17 mouse cellular contexts compared by ENCODE assay signal in the genomic region with DNA sequence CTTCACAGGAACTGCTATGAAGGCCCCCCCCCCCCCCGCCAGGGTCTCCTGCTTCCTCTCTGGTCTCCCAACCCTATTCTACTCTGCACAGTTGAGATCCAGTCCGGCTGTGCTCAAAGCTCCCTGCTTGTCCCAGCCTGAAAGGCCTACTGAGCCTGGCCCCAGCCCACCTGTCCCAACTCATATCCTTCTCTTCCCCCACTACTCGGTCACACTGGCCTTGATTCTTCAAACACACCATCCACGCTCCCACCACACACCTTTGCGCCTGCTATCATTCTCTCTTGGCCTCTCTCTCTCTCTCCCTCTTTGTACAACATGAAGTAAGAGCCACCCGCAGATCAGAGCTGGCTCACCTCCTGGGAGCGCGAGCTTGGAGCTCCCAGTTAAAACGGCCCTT. TPM values are rescaled to one million over a fixed set of nuclear protein-coding genes. Genes with fewer than 3 reads are reported as not detected.
DNase-seq lines count a peak whose midpoint lies in the region; ATAC-seq and TF ChIP-seq lines count a peak whose summit lies in the region.
"Had no signal": no experiment of that assay in that cellular context is flagged by ENCODE, and none has a peak within 500 bp of the region (broad histone marks: within the 10 kb centered on the region; RNA-seq: fewer than 3 reads in every experiment).

No protein-coding gene starts in this region.

- H3K9me3 ChIP-seq in hindbrain, embryonic 10.5 days = no peaks in the 10 kb centered on the region
- no peaks in the 10 kb centered on the region for H3K9me3 ChIP-seq in hindbrain, embryonic 11.5 days (ENCODE audit: control insufficient read depth, low read length)
- H3K9me3 ChIP-seq in midbrain, embryonic 10.5 days (replicated peaks) = no peaks in the 10 kb centered on the region
- H3K9me3 ChIP-seq in midbrain, postnatal 0 days (ENCODE audit: low read length) = no peaks in the 10 kb centered on the region
- H3K9me3 ChIP-seq in hindbrain, embryonic 14.5 days (ENCODE audit: control insufficient read depth, low read length) = no peaks in the 10 kb centered on the region
- H3K9me3 ChIP-seq in neural tube, embryonic 14.5 days (ENCODE audit: control insufficient read depth, low read length) = no peaks in the 10 kb centered on the region
- H3K9me3 ChIP-seq: liver, embryonic 13.5 days had no signal

- H3K4me3 ChIP-seq in hindbrain, embryonic 10.5 days = peak overlapping the region; percentile 68; the same call in 1 of the 2 replicates
- no peak overlapping the region for H3K4me3 ChIP-seq in hindbrain, embryonic 11.5 days (ENCODE audit: low read depth, low read length)
- H3K4me3 ChIP-seq in midbrain, embryonic 10.5 days = peak overlapping the region; percentile 65; the same call in 1 of the 2 replicates
- no peak overlapping the region for H3K4me3 ChIP-seq in midbrain, postnatal 0 days (ENCODE audit: low read depth, low read length)
- H3K4me3 ChIP-seq in hindbrain, embryonic 14.5 days (replicated peaks; ENCODE audit: low read length) = no peak overlapping the region
- H3K4me3 ChIP-seq in neural tube, embryonic 14.5 days (ENCODE audit: low read depth, low read length) = no peak overlapping the region

- no peak overlapping the region for H3K4me2 ChIP-seq in hindbrain, embryonic 11.5 days (replicated peaks; ENCODE audit: low read depth, low read length)
- no peak overlapping the region for H3K4me2 ChIP-seq in midbrain, postnatal 0 days (ENCODE audit: low read depth, low read length, poor library complexity, severe bottlenecking)
- no peak overlapping the region; the same call in 1 of the 2 replicates for H3K4me2 ChIP-seq in hindbrain, embryonic 14.5 days (replicated peaks)
- H3K4me2 ChIP-seq in neural tube, embryonic 14.5 days (ENCODE audit: low read depth, low read length) = peak overlapping the region; percentile 72; the same call in 1 of the 2 replicates

- peaks cover 44% of the 10 kb centered on the region for H3K4me1 ChIP-seq in hindbrain, embryonic 10.5 days (replicated peaks)
- H3K4me1 ChIP-seq in hindbrain, embryonic 11.5 days (replicated peaks; ENCODE audit: control insufficient read depth, insufficient read depth, low read length) = peaks cover 3% of the 10 kb centered on the region; the same call in 1 of the 2 replicates
- peaks cover 55% of the 10 kb centered on the region for H3K4me1 ChIP-seq in midbrain, embryonic 10.5 days
- H3K4me1 ChIP-seq in midbrain, postnatal 0 days (ENCODE audit: insufficient read depth, low read length) = peaks cover 4% of the 10 kb centered on the region; the same call in 1 of the 2 replicates
- peaks cover 16% of the 10 kb centered on the region for H3K4me1 ChIP-seq in hindbrain, embryonic 14.5 days (replicated peaks; ENCODE audit: control insufficient read depth, insufficient read depth, low read length)
- H3K4me1 ChIP-seq in neural tube, embryonic 14.5 days (ENCODE audit: control insufficient read depth, insufficient read depth, low read length) = peaks cover 10% of the 10 kb centered on the region

- no peak for DNase-seq in hindbrain, embryonic 10.5 days (ENCODE audit: low spot score)
- DNase-seq in hindbrain, embryonic 11.5 days (ENCODE audit: low spot score) = no peak
- no peak for DNase-seq in midbrain, embryonic 10.5 days (ENCODE audit: low spot score)
- no peak for DNase-seq in midbrain, postnatal 0 days (ENCODE audit: low spot score)
- DNase-seq in hindbrain, embryonic 14.5 days (ENCODE audit: low spot score) = no peak
- no peak for DNase-seq in lung, postnatal 14 days
- DNase-seq: adrenal gland, postnatal 36 days; cerebellum, postnatal 36 days; kidney, adult 18-20 months; liver, embryonic 13.5 days; right cerebral cortex, postnatal 4 days; thymus, postnatal 25 days had no signal

- H3K36me3 ChIP-seq in hindbrain, embryonic 10.5 days = peaks cover 40% of the 10 kb centered on the region
- no peaks in the 10 kb centered on the region for H3K36me3 ChIP-seq in hindbrain, embryonic 11.5 days (ENCODE audit: control insufficient read depth, insufficient read depth, low read length)
- peaks cover 41% of the 10 kb centered on the region for H3K36me3 ChIP-seq in midbrain, embryonic 10.5 days
- H3K36me3 ChIP-seq in midbrain, postnatal 0 days (ENCODE audit: insufficient read depth, low read length) = no peaks in the 10 kb centered on the region
- H3K36me3 ChIP-seq in hindbrain, embryonic 14.5 days (replicated peaks; ENCODE audit: control insufficient read depth, insufficient read depth) = no peaks in the 10 kb centered on the region; the same call in 1 of the 2 replicates
- H3K36me3 ChIP-seq in neural tube, embryonic 14.5 days (ENCODE audit: control insufficient read depth, insufficient read depth, low read length) = no peaks in the 10 kb centered on the region; the same call in 1 of the 2 replicates

- no peak for ATAC-seq in hindbrain, embryonic 11.5 days (ENCODE audit: low FRiP score)
- no peak for ATAC-seq in midbrain, postnatal 0 days (ENCODE audit: low FRiP score)
- ATAC-seq in hindbrain, embryonic 14.5 days (ENCODE audit: low FRiP score) = no peak
- ATAC-seq in neural tube, embryonic 14.5 days (ENCODE audit: low read depth) = no peak
- ATAC-seq: CD4-positive, CD25-positive, alpha-beta regulatory T cell, adult 4 months had no signal

- H3K27ac ChIP-seq in hindbrain, embryonic 10.5 days = peak overlapping the region; percentile 23; the same call in 1 of the 2 replicates
- H3K27ac ChIP-seq in hindbrain, embryonic 11.5 days (ENCODE audit: low read depth, low read length) = no peak overlapping the region
- H3K27ac ChIP-seq in midbrain, embryonic 10.5 days (replicated peaks) = peak overlapping the region; percentile 13
- H3K27ac ChIP-seq in midbrain, postnatal 0 days (ENCODE audit: low read depth, low read length) = no peak overlapping the region
- H3K27ac ChIP-seq in hindbrain, embryonic 14.5 days = no peak overlapping the region; the same call in 1 of the 2 replicates
- no peak overlapping the region for H3K27ac ChIP-seq in neural tube, embryonic 14.5 days (ENCODE audit: low read depth, low read length)
- H3K27ac ChIP-seq: liver, embryonic 13.5 days; macrophage had no signal

- no peaks in the 10 kb centered on the region for H3K27me3 ChIP-seq in hindbrain, embryonic 10.5 days (ENCODE audit: insufficient read depth, poor library complexity, severe bottlenecking)
- H3K27me3 ChIP-seq in hindbrain, embryonic 11.5 days (ENCODE audit: control insufficient read depth, insufficient read depth, low read length) = 0 out of 2 replicates have a peak, but pooled peaks cover under 1% of the 10 kb centered on the region
- no peaks in the 10 kb centered on the region for H3K27me3 ChIP-seq in midbrain, embryonic 10.5 days (ENCODE audit: low read depth, poor library complexity, severe bottlenecking)
- no peaks in the 10 kb centered on the region for H3K27me3 ChIP-seq in midbrain, postnatal 0 days (ENCODE audit: insufficient read depth, low read length)
- no peaks in the 10 kb centered on the region for H3K27me3 ChIP-seq in hindbrain, embryonic 14.5 days (ENCODE audit: control insufficient read depth, insufficient read depth, low read length)
- H3K27me3 ChIP-seq in neural tube, embryonic 14.5 days (ENCODE audit: control insufficient read depth, insufficient read depth, low read length) = no peaks in the 10 kb centered on the region
- H3K27me3 ChIP-seq: liver, embryonic 13.5 days had no signal

- no peak overlapping the region for H3K9ac ChIP-seq in hindbrain, embryonic 11.5 days (ENCODE audit: low read depth, low read length)
- H3K9ac ChIP-seq in midbrain, postnatal 0 days (replicated peaks; ENCODE audit: low read length, poor library complexity, severe bottlenecking) = no peak overlapping the region
- H3K9ac ChIP-seq in hindbrain, embryonic 14.5 days = 0 out of 2 replicates have a peak overlapping the region, but pooled peaks have one; percentile 20
- no peak overlapping the region for H3K9ac ChIP-seq in neural tube, embryonic 14.5 days (replicated peaks; ENCODE audit: low read depth, low read length)

- TF ChIP-seq CTCF in midbrain, postnatal 0 days (IDR thresholded peaks at IDR 0.05) = no peak

- 81% methylated on average over 9 of the region's 9 CpGs for WGBS in hindbrain, embryonic 10.5 days
- WGBS in hindbrain, embryonic 11.5 days = 80% methylated on average over 9 of the region's 9 CpGs
- WGBS in midbrain, embryonic 10.5 days = 79% methylated on average over 9 of the region's 9 CpGs
- WGBS in midbrain, postnatal 0 days = 71% methylated on average over 9 of the region's 9 CpGs
- 82% methylated on average over 9 of the region's 9 CpGs for WGBS in hindbrain, embryonic 14.5 days
- WGBS in neural tube, embryonic 14.5 days = 85% methylated on average over 9 of the region's 9 CpGs

RNA-seq across cellular contexts. Expression of a gene that starts 1.5 kb away (rescaled TPM):
- 11.4 and 12.0 TPM in 2 replicates for polyA plus RNA-seq in hindbrain, embryonic 10.5 days (2016; fragmentation: Nextera tagmentation; extraction: Ambion mirVana)
- polyA plus RNA-seq in hindbrain, embryonic 11.5 days (2014; fragmentation: Nextera tagmentation; extraction: Ambion mirVana) = 6.3 and 7.6 TPM in 2 replicates
- polyA plus RNA-seq in midbrain, embryonic 10.5 days (2016; fragmentation: Nextera tagmentation; extraction: Ambion mirVana) = 10.8 and 11.0 TPM in 2 replicates
- 22.0 and 33.2 TPM in 2 replicates for total RNA-seq in midbrain, postnatal 0 days (2014; rRNA removed)
- 3.2 and 4.2 TPM in 2 replicates for polyA plus RNA-seq in midbrain, postnatal 0 days (2015; fragmentation: Nextera tagmentation; extraction: Ambion mirVana)
- 5.0 and 5.4 TPM in 2 replicates for polyA plus RNA-seq in hindbrain, embryonic 14.5 days (2014; fragmentation: Nextera tagmentation; extraction: Ambion mirVana)
- 4.8 and 5.2 TPM in 2 replicates for polyA plus RNA-seq in neural tube, embryonic 14.5 days (2014; fragmentation: Nextera tagmentation; extraction: Ambion mirVana)

RNA-seq across cellular contexts. Expression of a gene that starts 19.3 kb away (rescaled TPM):
- 60.2 and 66.0 TPM in 2 replicates for polyA plus RNA-seq in hindbrain, embryonic 10.5 days (2016; fragmentation: Nextera tagmentation; extraction: Ambion mirVana)
- polyA plus RNA-seq in hindbrain, embryonic 11.5 days (2014; fragmentation: Nextera tagmentation; extraction: Ambion mirVana) = 50.8 and 51.7 TPM in 2 replicates
- 54.8 TPM in 2 replicates for polyA plus RNA-seq in midbrain, embryonic 10.5 days (2016; fragmentation: Nextera tagmentation; extraction: Ambion mirVana)
- total RNA-seq in midbrain, postnatal 0 days (2014; rRNA removed) = 51.4 and 54.5 TPM in 2 replicates
- 42.2 and 51.1 TPM in 2 replicates for polyA plus RNA-seq in midbrain, postnatal 0 days (2015; fragmentation: Nextera tagmentation; extraction: Ambion mirVana)
- 44.2 and 46.9 TPM in 2 replicates for polyA plus RNA-seq in hindbrain, embryonic 14.5 days (2014; fragmentation: Nextera tagmentation; extraction: Ambion mirVana)
- polyA plus RNA-seq in neural tube, embryonic 14.5 days (2014; fragmentation: Nextera tagmentation; extraction: Ambion mirVana) = 37.0 and 49.9 TPM in 2 replicates

RNA-seq across cellular contexts. Expression of a gene that starts 29.3 kb away (rescaled TPM):
- not detected in 2 replicates for polyA plus RNA-seq in hindbrain, embryonic 10.5 days (2016; fragmentation: Nextera tagmentation; extraction: Ambion mirVana)
- 0.17 and 0.19 TPM in 2 replicates for polyA plus RNA-seq in hindbrain, embryonic 11.5 days (2014; fragmentation: Nextera tagmentation; extraction: Ambion mirVana)
- 0.05 and 0.20 TPM in 2 replicates for polyA plus RNA-seq in midbrain, embryonic 10.5 days (2016; fragmentation: Nextera tagmentation; extraction: Ambion mirVana)
- total RNA-seq in midbrain, postnatal 0 days (2014; rRNA removed) = 0.27 and 4.4 TPM in 2 replicates
- polyA plus RNA-seq in midbrain, postnatal 0 days (2015; fragmentation: Nextera tagmentation; extraction: Ambion mirVana) = 0.25 and 1.4 TPM in 2 replicates
- 0.46 and 0.96 TPM in 2 replicates for polyA plus RNA-seq in hindbrain, embryonic 14.5 days (2014; fragmentation: Nextera tagmentation; extraction: Ambion mirVana)
- polyA plus RNA-seq in neural tube, embryonic 14.5 days (2014; fragmentation: Nextera tagmentation; extraction: Ambion mirVana) = 0.50 and 0.79 TPM in 2 replicates
- total RNA-seq: adrenal gland, postnatal 36 days; monocyte, adult 5-6 weeks had no signal
- polyA plus RNA-seq: heart, postnatal 0 days; liver, embryonic 13.5 days; macrophage had no signal

RNA-seq across cellular contexts. Expression of a gene that starts 48.6 kb away (rescaled TPM):
- 307 and 334 TPM in 2 replicates for polyA plus RNA-seq in hindbrain, embryonic 10.5 days (2016; fragmentation: Nextera tagmentation; extraction: Ambion mirVana)
- 266 and 286 TPM in 2 replicates for polyA plus RNA-seq in hindbrain, embryonic 11.5 days (2014; fragmentation: Nextera tagmentation; extraction: Ambion mirVana)
- polyA plus RNA-seq in midbrain, embryonic 10.5 days (2016; fragmentation: Nextera tagmentation; extraction: Ambion mirVana) = 260 and 321 TPM in 2 replicates
- 19.5 and 32.4 TPM in 2 replicates for total RNA-seq in midbrain, postnatal 0 days (2014; rRNA removed)
- polyA plus RNA-seq in midbrain, postnatal 0 days (2015; fragmentation: Nextera tagmentation; extraction: Ambion mirVana) = 103 and 104 TPM in 2 replicates
- polyA plus RNA-seq in hindbrain, embryonic 14.5 days (2014; fragmentation: Nextera tagmentation; extraction: Ambion mirVana) = 164 and 190 TPM in 2 replicates
- 109 and 229 TPM in 2 replicates for polyA plus RNA-seq in neural tube, embryonic 14.5 days (2014; fragmentation: Nextera tagmentation; extraction: Ambion mirVana)
- total RNA-seq: monocyte, adult 5-6 weeks had no signal
- polyA plus RNA-seq: CD4-positive, CD25-positive, alpha-beta regulatory T cell, adult 4 months; macrophage had no signal

Comparison
In these comparisons a context has a peak if more than half of its experiments do, and no peak if none do; other contexts are left out.
1. H3K27ac ChIP-seq: peak in hindbrain, embryonic 10.5 days (single experiment) and midbrain, embryonic 10.5 days (single experiment); none in hindbrain, embryonic 11.5 days (single experiment), midbrain, postnatal 0 days (single experiment), hindbrain, embryonic 14.5 days (single experiment) and neural tube, embryonic 14.5 days (single experiment).
2. H3K4me3 ChIP-seq: peak in hindbrain, embryonic 10.5 days (single experiment) and midbrain, embryonic 10.5 days (single experiment); none in hindbrain, embryonic 11.5 days (single experiment), midbrain, postnatal 0 days (single experiment), hindbrain, embryonic 14.5 days (single experiment) and neural tube, embryonic 14.5 days (single experiment).